Mouse (Mus musculus) CH12.LX (cell line): ENCODE results near the gene Wdr86.

Experiments used
- CTCF ChIP-seq, 2 experiments: IDR thresholded peaks in 1 of 2; conservative IDR thresholded peaks in 1 of 2; 2 replicates each; pipeline ENCODE4 v1.5.1; 2011 to 2012; ENCODE audit warnings: low read depth in 2 of 2, low read length in 2 of 2, improper control_type of control experiment in 1 of 2, inconsistent platforms in 1 of 2, mild to moderate bottlenecking in 1 of 2, moderate library complexity in 1 of 2
- GABPA ChIP-seq: IDR thresholded peaks from 2 replicates; pipeline ENCODE4 v1.6.1; 2012; ENCODE audit warnings: low read depth, low read length, improper control_type of control experiment, inconsistent platforms; ENCODE audit not compliant: insufficient replicate concordance
- HCFC1 ChIP-seq: IDR thresholded peaks from 2 replicates; pipeline ENCODE4 v1.6.1; 2012; ENCODE audit warnings: low read depth, mild to moderate bottlenecking, inconsistent platforms, low read length, improper control_type of control experiment

GRCm38 (mm10) chr5:24733771-24734426 is 3.4 kb upstream of the Wdr86 start:
- TF ChIP-seq GABPA, result no peak
- no peak for TF ChIP-seq CTCF (conservative IDR thresholded peaks at IDR 0.05 in 1 of 2, IDR thresholded peaks at IDR 0.05 in 1 of 2; ENCODE audit: low read depth in 2 of 2, low read length in 2 of 2)
- no peak for TF ChIP-seq HCFC1
